Mouse (Mus musculus): ENCODE data around the gene Dnah2. TPM values are rescaled to one million over a fixed set of nuclear protein-coding genes. Genes with fewer than 3 reads are reported as not detected.

The Dnah2 gene
- polyA plus RNA-seq, 1 experiment from 2014 or later: 8.7 TPM

DNA sequence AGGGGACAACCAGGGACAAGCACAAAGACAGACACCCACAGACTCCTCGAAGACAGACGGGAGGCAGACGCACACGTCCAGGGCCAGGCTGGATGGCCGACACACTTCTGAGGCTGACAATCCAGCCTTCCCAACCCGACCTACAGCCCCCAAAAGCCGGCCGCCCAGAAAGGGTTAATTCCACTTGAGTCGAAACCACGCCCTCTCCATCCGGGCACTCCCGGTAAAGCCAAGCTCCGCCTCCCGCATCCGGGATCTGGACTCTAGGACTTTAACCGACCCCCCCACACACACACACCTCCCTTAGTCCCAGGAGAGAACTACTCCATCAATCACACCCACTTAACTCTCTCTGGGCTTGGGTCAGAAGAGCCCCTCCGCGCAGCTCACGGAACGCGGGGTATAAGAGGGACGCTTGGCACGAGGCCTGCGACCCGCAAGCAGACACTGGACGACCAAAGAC, 137.8 kb downstream of the Dnah2 start:
- under 1% methylated on average over 26 of the region's 26 CpGs for WGBS
- no peak for TF ChIP-seq CTCF (IDR thresholded peaks at IDR 0.05; ENCODE audit: low read depth)
- Histone ChIP-seq H3K4me2 (replicated peaks; ENCODE audit: low read depth) (peak overlapping the region; percentile 78), H3K27me3 (replicated peaks; ENCODE audit: control insufficient read depth, insufficient read depth, low read length) (no peaks in the 10 kb centered on the region), H3K4me1 (replicated peaks; ENCODE audit: control insufficient read depth, insufficient read depth, low read length) (peaks cover 11% of the 10 kb centered on the region), H3K36me3 (ENCODE audit: control insufficient read depth, insufficient read depth) (peaks cover 19% of the 10 kb centered on the region), H3K9ac (ENCODE audit: low read depth, low read length) (peak overlapping the region; percentile 90), H3K9me3 (ENCODE audit: control insufficient read depth) (no peaks in the 10 kb centered on the region), H3K4me3 (ENCODE audit: low read depth, low read length) (peak overlapping the region; percentile 80), H3K27ac (ENCODE audit: low read depth, low read length) (peak overlapping the region; percentile 98)
- ATAC-seq: peak; percentile 64

GRCm38 (mm10) chr11:69410310-69411072, 138.4 kb downstream of the Dnah2 start:
- Histone ChIP-seq H3K27me3 (replicated peaks; ENCODE audit: control insufficient read depth, insufficient read depth, low read length) (no peaks in the 10 kb centered on the region), H3K9ac (ENCODE audit: low read depth, low read length) (peak overlapping the region; percentile 90), H3K4me1 (replicated peaks; ENCODE audit: control insufficient read depth, insufficient read depth, low read length) (peaks cover 11% of the 10 kb centered on the region), H3K27ac (ENCODE audit: low read depth, low read length) (peak overlapping the region; percentile 98), H3K9me3 (ENCODE audit: control insufficient read depth) (no peaks in the 10 kb centered on the region), H3K36me3 (ENCODE audit: control insufficient read depth, insufficient read depth) (peaks cover 25% of the 10 kb centered on the region), H3K4me3 (ENCODE audit: low read depth, low read length) (peak overlapping the region; percentile 80), H3K4me2 (replicated peaks; ENCODE audit: low read depth) (peak overlapping the region; percentile 78)
- 0% methylated on average over 41 of the region's 41 CpGs for WGBS
- ATAC-seq: peak; percentile 12
- no peak for TF ChIP-seq CTCF (IDR thresholded peaks at IDR 0.05; ENCODE audit: low read depth)

DNA sequence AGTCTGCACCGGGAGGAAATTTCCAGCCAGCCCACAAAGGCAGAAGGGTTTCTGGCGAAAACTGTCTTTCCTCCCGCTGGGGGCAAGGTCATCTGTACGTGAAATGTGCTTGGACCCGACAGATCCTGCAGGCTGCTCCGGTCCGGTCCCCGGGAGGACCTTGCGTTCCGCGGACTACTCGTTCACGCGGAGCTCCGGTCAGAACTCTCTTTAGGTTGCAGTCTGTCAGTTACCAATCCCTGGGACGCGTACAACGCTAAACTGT, 138.9 kb downstream of the Dnah2 start:
- ATAC-seq: no peak
- Histone ChIP-seq H3K4me3 (ENCODE audit: low read depth, low read length) (peak overlapping the region; percentile 80), H3K36me3 (ENCODE audit: control insufficient read depth, insufficient read depth) (peaks cover 30% of the 10 kb centered on the region), H3K9ac (ENCODE audit: low read depth, low read length) (peak overlapping the region; percentile 90), H3K4me2 (replicated peaks; ENCODE audit: low read depth) (peak overlapping the region; percentile 78), H3K9me3 (ENCODE audit: control insufficient read depth) (no peaks in the 10 kb centered on the region), H3K4me1 (replicated peaks; ENCODE audit: control insufficient read depth, insufficient read depth, low read length) (peaks cover 9% of the 10 kb centered on the region), H3K27ac (ENCODE audit: low read depth, low read length) (peak overlapping the region; percentile 98), H3K27me3 (replicated peaks; ENCODE audit: control insufficient read depth, insufficient read depth, low read length) (no peaks in the 10 kb centered on the region)
- no peak for TF ChIP-seq CTCF (IDR thresholded peaks at IDR 0.05; ENCODE audit: low read depth)
- WGBS: under 1% methylated on average over 18 of the region's 18 CpGs

GRCm38 (mm10) chr11:69409378-69410044, 139.4 kb downstream of the Dnah2 start:
- H3K4me2 ChIP-seq (replicated peaks; ENCODE audit: low read depth): peak overlapping the region; percentile 78
- no peaks in the 10 kb centered on the region for H3K27me3 ChIP-seq (replicated peaks; ENCODE audit: control insufficient read depth, insufficient read depth, low read length)
- peak overlapping the region; percentile 80 for H3K4me3 ChIP-seq (ENCODE audit: low read depth, low read length)
- peak overlapping the region; percentile 98 for H3K27ac ChIP-seq (ENCODE audit: low read depth, low read length)
- H3K4me1 ChIP-seq (replicated peaks; ENCODE audit: control insufficient read depth, insufficient read depth, low read length): peaks cover 8% of the 10 kb centered on the region
- H3K9ac ChIP-seq (ENCODE audit: low read depth, low read length): peak overlapping the region; percentile 90
- no peaks in the 10 kb centered on the region for H3K9me3 ChIP-seq (ENCODE audit: control insufficient read depth)
- WGBS: under 1% methylated on average over 42 of the region's 46 CpGs
- peaks cover 35% of the 10 kb centered on the region for H3K36me3 ChIP-seq (ENCODE audit: control insufficient read depth, insufficient read depth)
- TF ChIP-seq CTCF (IDR thresholded peaks at IDR 0.05; ENCODE audit: low read depth): no peak
- ATAC-seq: peak; percentile 55

GRCm38 (mm10) chr11:69408541-69409377, 140.2 kb downstream of the Dnah2 start:
- Histone ChIP-seq H3K9ac (ENCODE audit: low read depth, low read length) (peak overlapping the region; percentile 90), H3K4me3 (ENCODE audit: low read depth, low read length) (peak overlapping the region; percentile 80), H3K27me3 (replicated peaks; ENCODE audit: control insufficient read depth, insufficient read depth, low read length) (no peaks in the 10 kb centered on the region), H3K36me3 (ENCODE audit: control insufficient read depth, insufficient read depth) (peaks cover 43% of the 10 kb centered on the region), H3K27ac (ENCODE audit: low read depth, low read length) (peak overlapping the region; percentile 98), H3K4me1 (replicated peaks; ENCODE audit: control insufficient read depth, insufficient read depth, low read length) (0 out of 2 replicates have a peak, but pooled peaks cover under 1% of the 10 kb centered on the region), H3K4me2 (replicated peaks; ENCODE audit: low read depth) (peak overlapping the region; percentile 78), H3K9me3 (ENCODE audit: control insufficient read depth) (no peaks in the 10 kb centered on the region)
- ATAC-seq: peak; percentile 58
- 0% methylated on average over 33 of the region's 33 CpGs for WGBS
- TF ChIP-seq CTCF (IDR thresholded peaks at IDR 0.05; ENCODE audit: low read depth): peak; percentile 45; the same call in 1 of the 2 replicates

- 83% methylated on average over 4 of the region's 4 CpGs for WGBS
- Histone ChIP-seq H3K36me3 (ENCODE audit: control insufficient read depth, insufficient read depth) (peaks cover 49% of the 10 kb centered on the region), H3K27me3 (replicated peaks; ENCODE audit: control insufficient read depth, insufficient read depth, low read length) (no peaks in the 10 kb centered on the region), H3K9ac (ENCODE audit: low read depth, low read length) (no peak overlapping the region), H3K27ac (ENCODE audit: low read depth, low read length) (no peak overlapping the region), H3K4me2 (replicated peaks; ENCODE audit: low read depth) (no peak overlapping the region), H3K4me3 (ENCODE audit: low read depth, low read length) (no peak overlapping the region), H3K4me1 (replicated peaks; ENCODE audit: control insufficient read depth, insufficient read depth, low read length) (no peaks in the 10 kb centered on the region), H3K9me3 (ENCODE audit: control insufficient read depth) (no peaks in the 10 kb centered on the region)
- no peak for TF ChIP-seq CTCF (IDR thresholded peaks at IDR 0.05; ENCODE audit: low read depth)
- ATAC-seq: no peak
Measured at GRCm38 (mm10) chr11:69407724-69408004, 141.2 kb downstream of the Dnah2 start.
